Mouse (Mus musculus): ENCODE measurements around the gene Lrpprc.

Gene Lrpprc

DNA sequence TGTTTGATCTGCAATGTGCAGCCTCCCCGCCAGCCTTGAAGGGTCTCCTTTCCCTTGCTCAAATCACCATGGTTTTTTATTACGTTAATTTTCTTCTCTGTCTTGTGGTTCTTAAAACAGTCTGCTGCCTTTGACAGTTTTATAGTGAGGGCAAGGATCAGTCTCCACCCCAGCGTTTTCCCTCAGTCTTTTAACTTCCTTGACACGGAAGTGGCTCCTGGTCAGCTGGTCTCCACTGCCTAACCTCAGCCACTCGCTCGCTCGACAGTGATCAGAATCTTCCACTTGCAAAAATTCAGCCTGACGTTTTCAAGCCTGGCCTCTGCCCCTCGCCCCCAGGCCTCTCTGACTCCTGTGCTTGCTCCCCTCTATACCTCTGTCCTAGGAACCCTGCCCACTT lies 124.9 kb downstream of the Lrpprc start:
- no peak for DNase-seq (ENCODE audit: low spot score)

DNA sequence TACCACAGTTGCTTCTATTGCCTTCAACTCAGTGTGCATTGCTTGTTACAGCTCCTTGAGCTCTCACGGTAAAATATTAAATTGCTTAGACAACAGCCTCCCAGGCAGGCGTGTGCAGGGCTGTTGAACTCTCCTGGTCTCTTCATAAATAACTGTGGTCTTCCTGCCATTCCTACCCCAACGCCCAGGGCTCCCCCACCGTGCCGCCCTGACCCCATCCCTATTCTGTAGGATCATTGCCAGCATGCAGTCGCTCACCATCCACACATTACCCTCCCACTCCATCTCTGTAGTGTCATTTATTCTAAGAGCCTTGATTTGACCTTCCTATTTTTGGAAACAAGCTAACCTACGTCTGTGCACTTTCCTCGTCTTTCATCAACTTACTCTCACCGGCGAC lies 125.5 kb downstream of the Lrpprc start:
- no peak for DNase-seq (ENCODE audit: low spot score)

DNA sequence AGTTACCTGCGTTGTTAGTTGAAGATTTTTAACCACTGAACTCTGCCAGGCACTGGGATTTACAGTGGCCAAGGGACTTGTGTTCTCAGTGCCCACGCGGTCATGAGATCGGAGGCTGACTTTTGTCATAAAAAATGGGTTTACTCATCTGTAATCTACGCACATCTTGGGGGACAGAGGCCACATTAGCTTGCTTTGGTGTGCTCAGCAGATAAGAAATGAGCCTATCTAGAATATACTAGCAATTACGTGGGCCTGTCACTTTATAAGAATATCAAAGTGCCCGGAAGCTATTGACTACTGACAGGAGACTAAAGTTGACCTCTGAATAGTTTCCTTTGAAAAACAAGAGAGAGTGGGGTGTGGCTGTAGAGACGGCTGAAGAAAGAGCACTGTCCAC lies 131.6 kb downstream of the Lrpprc start:
- no peak for DNase-seq (ENCODE audit: low spot score)

DNA sequence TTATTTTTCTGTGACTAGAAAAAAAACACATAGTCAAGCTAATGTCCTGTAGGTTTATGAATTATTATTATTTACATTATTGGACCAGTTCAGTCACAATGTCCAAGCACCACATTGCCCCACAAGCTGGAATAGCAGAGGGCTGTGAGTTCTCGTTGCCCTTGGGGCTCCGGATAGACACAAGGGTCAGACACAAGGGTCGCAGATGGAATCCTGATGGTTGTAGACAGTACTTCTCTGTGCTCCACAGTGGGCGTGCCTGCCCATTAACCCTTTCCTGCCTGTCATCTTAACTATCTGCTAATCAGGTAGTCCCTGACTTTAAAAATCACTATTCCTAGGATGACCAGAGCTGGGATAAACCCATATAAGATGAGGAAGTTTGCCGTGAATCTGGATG lies 132.4 kb downstream of the Lrpprc start:
- DNase-seq (ENCODE audit: low spot score), result no peak

DNA sequence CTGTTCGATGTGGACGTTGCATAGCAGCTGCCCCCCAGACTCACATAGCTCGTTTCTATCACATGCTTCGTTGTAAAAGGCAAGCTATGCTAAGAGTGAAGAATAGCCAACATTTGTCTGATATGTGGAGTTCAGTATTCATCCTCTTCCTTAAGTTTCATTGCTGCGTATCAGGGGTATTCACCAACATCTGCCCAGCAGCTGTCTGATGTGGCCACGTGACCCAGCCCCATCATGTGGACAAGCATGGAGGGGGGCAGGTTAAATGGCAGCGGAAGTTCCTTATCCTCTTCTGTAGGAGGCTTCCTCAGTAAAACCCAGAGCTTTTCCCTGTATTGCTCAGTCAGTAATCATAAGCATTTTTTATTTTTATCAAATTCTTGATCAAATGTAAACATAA lies 132.8 kb downstream of the Lrpprc start:
- no peak for DNase-seq (ENCODE audit: low spot score)

DNA sequence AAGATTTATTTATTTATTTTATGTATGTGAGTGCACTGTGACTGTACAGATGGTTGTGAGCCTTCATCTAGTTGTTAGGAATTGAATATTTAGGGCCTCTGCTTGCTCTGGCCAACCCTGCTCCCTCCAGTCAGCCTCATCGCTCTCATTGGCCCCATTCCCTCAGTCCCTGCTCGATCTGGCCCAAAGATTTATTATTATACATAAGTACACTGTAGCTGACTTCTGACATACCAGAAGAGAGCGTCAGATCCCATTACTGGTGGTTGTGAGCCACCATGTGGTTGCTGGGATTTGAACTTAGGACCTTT lies 133.2 kb downstream of the Lrpprc start:
- DNase-seq (ENCODE audit: low spot score), result no peak

DNA sequence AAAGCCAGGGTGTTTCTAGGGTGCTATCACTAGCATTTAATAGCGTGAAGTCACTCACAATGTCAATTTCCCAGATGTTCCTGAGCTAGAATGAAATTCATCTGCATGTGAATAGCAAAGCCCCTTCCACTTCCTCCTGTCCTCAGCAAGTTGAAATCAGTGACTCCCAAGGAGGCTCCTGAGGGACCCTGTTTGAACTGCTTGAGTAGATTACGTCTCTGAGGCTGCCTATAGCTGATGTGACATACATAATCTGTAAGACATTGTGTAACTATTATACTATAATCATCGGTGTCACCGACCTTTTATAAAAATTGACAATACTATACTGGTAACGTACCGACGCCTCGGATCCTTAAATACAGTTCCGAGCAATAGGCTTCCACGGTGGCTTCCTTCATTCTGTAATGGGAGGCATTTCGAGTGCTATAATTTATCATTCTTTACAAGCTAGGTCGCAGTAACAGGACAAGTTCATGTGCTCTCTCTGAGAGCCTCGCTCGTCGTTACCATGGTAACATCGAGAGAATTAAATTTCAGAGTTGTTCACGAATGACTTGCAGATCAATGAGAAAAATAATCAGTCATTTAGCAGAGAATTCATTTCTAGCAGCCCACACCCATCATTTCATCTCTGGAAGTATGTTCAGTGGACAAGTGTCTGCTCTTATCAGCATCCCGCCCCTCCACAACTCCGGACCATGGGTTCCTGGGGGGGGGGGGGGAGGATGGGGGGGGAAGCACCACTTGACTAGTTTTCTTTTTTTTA lies 133.8 kb downstream of the Lrpprc start:
- no peak for DNase-seq (ENCODE audit: low spot score)

DNA sequence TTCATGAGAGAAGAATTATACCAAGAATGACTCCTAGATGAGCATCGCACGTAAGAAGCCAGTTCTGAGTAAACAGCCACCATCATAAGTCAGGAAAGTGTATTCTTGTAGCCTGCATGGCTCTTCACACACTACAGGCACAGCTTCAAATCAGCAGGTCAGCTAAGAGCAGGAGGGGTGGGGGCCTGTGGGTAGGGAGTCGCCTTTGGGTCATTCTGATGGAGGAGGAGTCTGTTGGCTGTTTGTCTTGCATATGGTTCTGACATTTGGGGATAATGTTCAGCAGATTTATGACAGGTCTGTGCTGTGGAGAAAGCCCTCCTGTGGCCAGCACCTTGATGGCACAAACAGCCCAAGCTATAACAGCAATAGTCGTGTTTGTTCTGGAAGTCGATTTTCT lies 134.4 kb downstream of the Lrpprc start:
- DNase-seq (ENCODE audit: low spot score), result no peak

All from layer of hippocampus, adult 9-10 months (tissue).